Mouse (Mus musculus): Measurements from ENCODE around the gene Gm37240.

GRCm38 (mm10) chr3:84740050-84740596 is 1147.2 kb downstream of the Gm37240 start:
- no peak for TF ChIP-seq CTCF (IDR thresholded peaks at IDR 0.05; ENCODE audit: insufficient read depth, low read depth, low read length)
- no peak for TF ChIP-seq POLR2A (IDR thresholded peaks at IDR 0.05; ENCODE audit: insufficient read depth, low read depth, low read length)

All from olfactory bulb, adult 2 months (tissue).